Mouse (Mus musculus) left cerebral cortex, postnatal 10 days (tissue): ENCODE measurements at regions not wholly inside any gene's neighbourhood (a gene's known extent, or its start where the extent isn't known, plus 50 kb on each side); places are given as distances from the start of the nearest gene placed in this dataset.
"Not testable (repeated sequence)": the region's sequence is repeated elsewhere in the genome, so short reads cannot be mapped to it uniquely, and the experiment has no call there.

Source experiments
- DNase-seq, 2 experiments: peaks; one replicate each; pipeline ENCODE4 v3.0.0; 2021 to 2022; ENCODE audit warnings: low spot score in 2 of 2, mixed read lengths in 1 of 2; ENCODE audit errors: extremely low spot score in 1 of 2
- intact Hi-C: fragments of 180-260 bp; cut with DNase I; formaldehyde crosslinking; loops from one replicate; pipeline ENCODE4 v1.15.1; 2025

DNA sequence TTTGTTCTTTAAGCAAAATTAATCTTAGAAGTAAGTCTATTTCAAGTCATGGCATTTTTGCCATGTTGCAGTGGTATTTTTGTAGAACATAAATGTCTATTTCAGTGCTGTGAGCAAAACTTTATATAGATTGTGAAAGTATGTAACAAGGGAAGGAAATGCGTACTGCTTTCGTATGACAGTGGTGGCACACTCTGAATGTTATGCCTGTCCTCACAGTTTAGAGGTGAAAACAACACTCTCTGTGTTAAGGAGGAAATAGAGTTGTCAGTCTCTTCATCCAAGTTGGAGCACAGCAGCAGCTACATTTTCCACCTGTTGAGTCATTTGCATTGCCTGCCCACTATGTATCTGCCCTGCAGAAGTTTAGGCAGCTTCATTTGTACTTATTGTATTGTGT, 550.0 kb upstream of the Gm10801 start:
- DNase-seq, result peak in 1 of 2 experiments; percentile 2
- intact Hi-C loops, result no loop called here

DNA sequence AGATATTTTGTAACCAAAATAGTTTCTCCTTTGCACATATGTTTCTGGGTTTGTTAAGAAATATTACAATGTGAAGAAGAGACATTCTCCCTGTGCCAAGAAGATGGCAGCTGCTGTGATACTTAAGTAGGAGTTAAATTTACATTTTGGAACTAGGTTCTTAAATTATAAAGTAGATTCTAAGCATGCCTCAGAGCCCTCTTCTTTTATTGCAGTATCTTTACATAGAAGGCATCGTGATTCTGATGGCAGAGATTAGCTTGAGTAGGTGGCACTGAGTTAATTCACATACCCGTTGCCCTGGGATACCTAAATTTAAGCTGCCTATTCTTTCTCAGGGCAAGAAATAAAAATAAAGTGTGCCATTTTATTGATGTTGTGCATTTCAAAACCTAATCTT, 538.6 kb upstream of the Gm10801 start:
- peak in 1 of 2 experiments; percentile 51 for DNase-seq
- intact Hi-C loops, result no loop called here

GRCm38 (mm10) chr2:98124646-98125045, 537.4 kb upstream of the Gm10801 start:
- peak in 1 of 2 experiments; percentile 19 for DNase-seq
- intact Hi-C loops, result no loop called here

GRCm38 (mm10) chr2:98140461-98140860, 521.6 kb upstream of the Gm10801 start:
- DNase-seq, intact Hi-C loops: not testable (repeated sequence)

- intact Hi-C loops, result no loop called here
- DNase-seq, result no peak
These were observed 518.3 kb upstream of the Gm10801 start for GRCm38 (mm10) chr2:98143711-98144110.
